Mouse (Mus musculus): ENCODE measurements around the gene Ppp2r5c. TPM values are rescaled to one million over a fixed set of nuclear protein-coding genes. Genes with fewer than 3 reads are reported as not detected.

The Ppp2r5c gene
- polyA plus RNA-seq, 1 experiment from 2014 or later = 126 TPM

GRCm38 (mm10) chr12:110492436-110492835 lies 45.5 kb downstream of the Ppp2r5c start:
- TF ChIP-seq CTCF (IDR thresholded peaks at IDR 0.05; ENCODE audit: low read depth) = no peak
- Histone ChIP-seq H3K9me3 (replicated peaks; ENCODE audit: low read length) (no peaks in the 10 kb centered on the region), H3K4me1 (replicated peaks; ENCODE audit: insufficient read depth, low read length) (peaks cover 29% of the 10 kb centered on the region), H3K4me2 (ENCODE audit: low read length) (no peak overlapping the region), H3K27me3 (ENCODE audit: insufficient read depth, low read length) (no peaks in the 10 kb centered on the region), H3K27ac (no peak overlapping the region), H3K4me3 (replicated peaks; ENCODE audit: low read depth, low read length) (no peak overlapping the region), H3K36me3 (ENCODE audit: insufficient read depth, low read length) (no peaks in the 10 kb centered on the region), H3K9ac (ENCODE audit: low read depth, low read length) (no peak overlapping the region)
- no peak for ATAC-seq (replicated peaks; ENCODE audit: low FRiP score, low read depth)
- no peak for DNase-seq (ENCODE audit: low spot score)
- 95% methylated on average over 5 of the region's 5 CpGs for WGBS

- no peaks in the 10 kb centered on the region for H3K36me3 ChIP-seq (ENCODE audit: insufficient read depth, low read length)
- peaks cover 29% of the 10 kb centered on the region for H3K4me1 ChIP-seq (replicated peaks; ENCODE audit: insufficient read depth, low read length)
- H3K27me3 ChIP-seq (ENCODE audit: insufficient read depth, low read length) = no peaks in the 10 kb centered on the region
- no peak overlapping the region for H3K4me2 ChIP-seq (ENCODE audit: low read length)
- WGBS = 89% methylated on average over 13 of the region's 13 CpGs
- H3K4me3 ChIP-seq (replicated peaks; ENCODE audit: low read depth, low read length) = no peak overlapping the region
- no peak overlapping the region for H3K27ac ChIP-seq
- DNase-seq (ENCODE audit: low spot score) (no peak), ATAC-seq (replicated peaks; ENCODE audit: low FRiP score, low read depth) (no peak)
- no peaks in the 10 kb centered on the region for H3K9me3 ChIP-seq (replicated peaks; ENCODE audit: low read length)
- H3K9ac ChIP-seq (ENCODE audit: low read depth, low read length) = no peak overlapping the region
- TF ChIP-seq CTCF (IDR thresholded peaks at IDR 0.05; ENCODE audit: low read depth) = no peak
These were observed 46.9 kb downstream of the Ppp2r5c start for GRCm38 (mm10) chr12:110493597-110494369.

DNA sequence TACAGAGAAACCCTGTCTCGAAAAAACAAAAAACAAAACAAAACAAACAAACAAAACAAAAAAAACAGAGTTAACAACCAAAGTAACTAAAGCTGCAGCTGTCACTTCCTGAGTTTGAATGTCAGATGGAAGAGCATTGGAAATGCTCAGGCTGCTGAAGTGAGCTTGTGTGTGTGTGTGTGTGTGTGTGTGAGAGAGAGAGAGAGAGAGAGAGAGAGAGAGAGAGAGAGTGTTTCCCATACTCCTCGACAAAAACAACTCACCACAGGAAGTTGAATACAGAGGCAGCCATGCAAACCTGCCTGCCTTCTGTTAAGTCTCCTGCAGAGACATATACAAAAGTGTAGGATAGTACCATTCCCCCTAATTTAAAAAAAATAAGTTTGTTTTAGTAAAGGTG lies 47.9 kb downstream of the Ppp2r5c start:
- peaks cover 36% of the 10 kb centered on the region for H3K4me1 ChIP-seq (replicated peaks; ENCODE audit: insufficient read depth, low read length)
- WGBS = 54% methylated on average over 2 of the region's 2 CpGs

GRCm38 (mm10) chr12:110495260-110495659 lies 48.3 kb downstream of the Ppp2r5c start:
- H3K4me3 ChIP-seq (replicated peaks; ENCODE audit: low read depth, low read length) = no peak overlapping the region
- H3K27ac ChIP-seq = no peak overlapping the region
- H3K9me3 ChIP-seq (replicated peaks; ENCODE audit: low read length) = no peaks in the 10 kb centered on the region
- H3K4me1 ChIP-seq (replicated peaks; ENCODE audit: insufficient read depth, low read length) = peaks cover 38% of the 10 kb centered on the region
- ATAC-seq (replicated peaks; ENCODE audit: low FRiP score, low read depth) (no peak), DNase-seq (ENCODE audit: low spot score) (no peak)
- no peaks in the 10 kb centered on the region for H3K27me3 ChIP-seq (ENCODE audit: insufficient read depth, low read length)
- TF ChIP-seq CTCF (IDR thresholded peaks at IDR 0.05; ENCODE audit: low read depth) = no peak
- no peak overlapping the region for H3K9ac ChIP-seq (ENCODE audit: low read depth, low read length)
- no peaks in the 10 kb centered on the region for H3K36me3 ChIP-seq (ENCODE audit: insufficient read depth, low read length)
- WGBS = 94% methylated on average over 8 of the region's 8 CpGs
- no peak overlapping the region for H3K4me2 ChIP-seq (ENCODE audit: low read length)

More for the DNA sequence above, 47.9 kb downstream of the Ppp2r5c start:
- no peak for TF ChIP-seq CTCF (IDR thresholded peaks at IDR 0.05; ENCODE audit: low read depth)
- Histone ChIP-seq H3K4me2 (ENCODE audit: low read length) (no peak overlapping the region), H3K27me3 (ENCODE audit: insufficient read depth, low read length) (no peaks in the 10 kb centered on the region), H3K27ac (no peak overlapping the region), H3K4me3 (replicated peaks; ENCODE audit: low read depth, low read length) (no peak overlapping the region), H3K9ac (ENCODE audit: low read depth, low read length) (no peak overlapping the region), H3K9me3 (replicated peaks; ENCODE audit: low read length) (no peaks in the 10 kb centered on the region), H3K36me3 (ENCODE audit: insufficient read depth, low read length) (no peaks in the 10 kb centered on the region)
- no peak for DNase-seq (ENCODE audit: low spot score)
- ATAC-seq (replicated peaks; ENCODE audit: low FRiP score, low read depth) = no peak

- Histone ChIP-seq H3K9me3 (replicated peaks; ENCODE audit: low read length) (no peaks in the 10 kb centered on the region), H3K4me2 (ENCODE audit: low read length) (no peak overlapping the region), H3K36me3 (ENCODE audit: insufficient read depth, low read length) (no peaks in the 10 kb centered on the region), H3K4me1 (replicated peaks; ENCODE audit: insufficient read depth, low read length) (peaks cover 38% of the 10 kb centered on the region), H3K27ac (no peak overlapping the region), H3K9ac (ENCODE audit: low read depth, low read length) (no peak overlapping the region), H3K4me3 (replicated peaks; ENCODE audit: low read depth, low read length) (no peak overlapping the region), H3K27me3 (ENCODE audit: insufficient read depth, low read length) (no peaks in the 10 kb centered on the region)
- 70% methylated on average over 5 of the region's 5 CpGs for WGBS
- no peak for DNase-seq (ENCODE audit: low spot score)
- no peak for ATAC-seq (replicated peaks; ENCODE audit: low FRiP score, low read depth)
- TF ChIP-seq CTCF (IDR thresholded peaks at IDR 0.05; ENCODE audit: low read depth) = no peak
These were observed 49.1 kb downstream of the Ppp2r5c start for GRCm38 (mm10) chr12:110496016-110496415.

- ATAC-seq (replicated peaks; ENCODE audit: low FRiP score, low read depth) = no peak
- TF ChIP-seq CTCF (IDR thresholded peaks at IDR 0.05; ENCODE audit: low read depth) = no peak
- Histone ChIP-seq H3K4me2 (ENCODE audit: low read length) (no peak overlapping the region), H3K36me3 (ENCODE audit: insufficient read depth, low read length) (no peaks in the 10 kb centered on the region), H3K27me3 (ENCODE audit: insufficient read depth, low read length) (no peaks in the 10 kb centered on the region), H3K27ac (no peak overlapping the region; the same call in none of the 2 replicates), H3K4me3 (replicated peaks; ENCODE audit: low read depth, low read length) (no peak overlapping the region), H3K9ac (ENCODE audit: low read depth, low read length) (no peak overlapping the region), H3K9me3 (replicated peaks; ENCODE audit: low read length) (no peaks in the 10 kb centered on the region), H3K4me1 (replicated peaks; ENCODE audit: insufficient read depth, low read length) (peaks cover 38% of the 10 kb centered on the region)
- DNase-seq (ENCODE audit: low spot score) = no peak
- WGBS = 46% methylated on average over 3 of the region's 3 CpGs
These were observed 50.1 kb downstream of the Ppp2r5c start for GRCm38 (mm10) chr12:110497013-110497412.
